Mouse (Mus musculus): ENCODE data around the gene Rassf3.
A peak's percentile ranks its signal among the peaks of the same experiment; 100 is the strongest.

Rassf3 gene

GRCm38 (mm10) chr10:121462162-121462881, 13.8 kb downstream of the Rassf3 start:
- no peak for DNase-seq (ENCODE audit: extremely low spot score, low spot score)

- peak; percentile 53 for DNase-seq (ENCODE audit: extremely low spot score, low spot score)
These were observed 14.6 kb downstream of the Rassf3 start for GRCm38 (mm10) chr10:121461404-121462161.

GRCm38 (mm10) chr10:121459124-121459853, 16.9 kb downstream of the Rassf3 start:
- no peak for DNase-seq (ENCODE audit: extremely low spot score, low spot score)

GRCm38 (mm10) chr10:121458408-121458807, 17.7 kb downstream of the Rassf3 start:
- no peak for DNase-seq (ENCODE audit: extremely low spot score, low spot score)

- DNase-seq (ENCODE audit: extremely low spot score, low spot score) = no peak
These were observed 18.8 kb downstream of the Rassf3 start for GRCm38 (mm10) chr10:121457381-121457780.

GRCm38 (mm10) chr10:121455517-121455916, 20.6 kb downstream of the Rassf3 start:
- DNase-seq (ENCODE audit: extremely low spot score, low spot score) = no peak

GRCm38 (mm10) chr10:121454708-121455475, 21.3 kb downstream of the Rassf3 start:
- DNase-seq (ENCODE audit: extremely low spot score, low spot score) = no peak

- DNase-seq (ENCODE audit: extremely low spot score, low spot score) = no peak
These were observed 22.1 kb downstream of the Rassf3 start for GRCm38 (mm10) chr10:121454033-121454432.

- DNase-seq (ENCODE audit: extremely low spot score, low spot score) = no peak
These were observed 30.3 kb downstream of the Rassf3 start for GRCm38 (mm10) chr10:121445808-121446207.

GRCm38 (mm10) chr10:121444198-121444597, 31.9 kb downstream of the Rassf3 start:
- no peak for DNase-seq (ENCODE audit: extremely low spot score, low spot score)

- DNase-seq (ENCODE audit: extremely low spot score, low spot score) = no peak
These were observed 32.4 kb downstream of the Rassf3 start for GRCm38 (mm10) chr10:121443791-121444190.

GRCm38 (mm10) chr10:121439310-121439731, 36.8 kb downstream of the Rassf3 start:
- no peak for DNase-seq (ENCODE audit: extremely low spot score, low spot score)

GRCm38 (mm10) chr10:121438109-121438508, 38.0 kb downstream of the Rassf3 start:
- no peak for DNase-seq (ENCODE audit: extremely low spot score, low spot score)

GRCm38 (mm10) chr10:121436693-121437092, 39.5 kb downstream of the Rassf3 start:
- no peak for DNase-seq (ENCODE audit: extremely low spot score, low spot score)

GRCm38 (mm10) chr10:121436258-121436645, 39.9 kb downstream of the Rassf3 start:
- DNase-seq (ENCODE audit: extremely low spot score, low spot score) = no peak

- no peak for DNase-seq (ENCODE audit: extremely low spot score, low spot score)
These were observed 40.4 kb downstream of the Rassf3 start for GRCm38 (mm10) chr10:121435546-121436257.

- DNase-seq (ENCODE audit: extremely low spot score, low spot score) = no peak
These were observed 41.6 kb downstream of the Rassf3 start for GRCm38 (mm10) chr10:121434441-121435103.

- no peak for DNase-seq (ENCODE audit: extremely low spot score, low spot score)
These were observed 43.4 kb downstream of the Rassf3 start for GRCm38 (mm10) chr10:121432635-121433280.

- no peak for DNase-seq (ENCODE audit: extremely low spot score, low spot score)
These were observed 44.0 kb downstream of the Rassf3 start for GRCm38 (mm10) chr10:121432041-121432634.
